Mouse (Mus musculus) heart, adult 11 months (tissue): ENCODE results near the gene Defb23.

ENCODE experiments used
- DNase-seq: peaks from one replicate; pipeline ENCODE4 v3.0.0; 2022

Gene Defb23

GRCm38 (mm10) chr2:152436983-152437860 lies 27.2 kb downstream of the Defb23 start:
- peak; percentile 96 for DNase-seq

GRCm38 (mm10) chr2:152436405-152436901 lies 28.0 kb downstream of the Defb23 start:
- peak; percentile 96 for DNase-seq

- DNase-seq, result peak; percentile 63
These were observed 35.9 kb downstream of the Defb23 start for GRCm38 (mm10) chr2:152428481-152428880.

- DNase-seq, result no peak
These were observed 36.9 kb downstream of the Defb23 start for GRCm38 (mm10) chr2:152427493-152427892.

- no peak for DNase-seq
These were observed 48.6 kb downstream of the Defb23 start for GRCm38 (mm10) chr2:152415786-152416185.

DNA sequence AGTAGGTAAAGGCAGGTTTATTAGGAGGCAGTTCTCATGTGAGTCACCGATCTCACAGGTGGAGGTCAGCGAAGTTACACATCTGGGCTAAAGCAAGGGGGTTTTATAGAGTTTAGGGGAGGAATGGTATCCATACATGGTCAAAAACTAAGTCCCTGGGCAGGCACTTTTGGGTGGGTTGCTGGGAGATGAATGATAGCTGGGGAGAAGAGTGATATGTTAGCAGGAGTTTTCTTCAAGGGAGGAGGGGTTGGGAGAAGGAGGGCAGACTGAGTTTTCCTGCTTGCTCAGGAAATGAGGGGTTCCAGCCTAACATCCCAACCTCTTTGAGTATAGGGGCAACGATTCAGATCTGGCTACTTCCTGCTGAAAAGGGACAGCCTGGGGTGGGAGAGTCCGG lies 49.1 kb downstream of the Defb23 start, which contains the start of gene 6820408C15Rik:
Gene 6820408C15Rik, plus strand, starts transcription at position 301 of the 400 bp plus-strand sequence.
- DNase-seq, result no peak

DNA sequence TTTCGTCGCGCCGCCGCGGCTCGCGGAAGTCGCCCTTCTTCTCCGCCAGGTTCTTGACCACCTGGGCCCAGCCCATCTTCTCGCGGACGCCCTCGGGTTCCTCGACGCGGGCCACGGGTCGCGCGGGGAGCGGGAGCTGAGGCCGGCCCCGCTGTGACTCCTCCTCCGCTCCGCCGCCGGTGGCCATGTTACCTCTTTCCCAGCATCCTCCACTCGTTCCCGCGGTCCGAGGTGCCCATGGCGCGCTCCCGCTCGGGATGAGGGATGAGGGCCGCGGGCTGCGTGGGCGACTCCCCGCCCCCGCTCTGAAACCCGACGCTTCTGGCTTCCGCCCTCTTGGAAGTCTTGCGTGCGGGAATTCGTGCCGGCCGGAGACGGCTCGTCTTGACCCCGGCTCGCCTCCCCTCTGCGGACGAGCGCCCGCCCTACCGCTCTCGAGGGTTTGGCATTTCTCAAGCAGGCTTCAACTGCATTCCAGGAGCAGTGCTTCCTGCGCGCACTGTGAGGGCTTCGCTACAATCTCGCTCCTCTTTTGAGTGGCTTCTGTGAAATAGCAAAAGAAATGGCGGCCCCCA lies 49.7 kb downstream of the Defb23 start, which contains the start of gene Zcchc3:
Gene Zcchc3, minus strand, starts transcription at position 437 of the 575 bp plus-strand sequence.
- peak; percentile 99 for DNase-seq

GRCm38 (mm10) chr2:152413765-152414584 lies 50.4 kb downstream of the Defb23 start:
- peak; percentile 93 for DNase-seq

GRCm38 (mm10) chr2:152413158-152413764 lies 51.2 kb downstream of the Defb23 start:
- DNase-seq, result no peak

DNA sequence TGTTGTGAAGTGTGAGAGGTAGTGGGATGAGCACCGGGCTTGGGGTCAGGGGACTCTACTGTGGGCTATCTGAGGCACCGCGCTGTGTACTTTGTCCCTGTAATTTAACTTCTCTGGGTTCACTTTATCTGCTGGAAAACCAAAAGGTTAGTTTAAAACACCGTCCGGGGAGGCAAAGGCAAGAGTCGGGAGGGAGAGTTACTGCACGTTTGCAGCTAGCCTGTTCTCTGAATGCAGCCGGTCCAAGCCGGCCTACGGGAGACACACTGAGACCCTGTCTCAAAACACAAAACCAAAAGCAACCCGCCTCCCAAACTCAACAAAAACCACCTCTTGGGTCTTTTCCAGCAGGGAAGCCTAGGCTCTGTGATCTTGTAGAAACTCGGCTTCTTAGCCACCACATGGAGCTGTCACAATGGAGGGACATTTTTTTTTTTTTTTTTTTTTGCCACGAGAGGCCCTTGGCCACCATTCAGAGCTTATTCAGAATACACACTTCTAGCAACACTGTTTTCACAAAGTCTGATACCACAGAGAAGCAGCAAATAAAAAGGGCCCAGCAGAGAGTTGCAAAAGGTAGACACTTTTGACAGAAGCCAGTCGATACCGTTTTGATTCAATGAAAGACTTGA lies 51.8 kb downstream of the Defb23 start:
- DNase-seq, result peak; percentile 87

GRCm38 (mm10) chr2:152411471-152411870 lies 52.9 kb downstream of the Defb23 start:
- DNase-seq, result peak; percentile 93

DNA sequence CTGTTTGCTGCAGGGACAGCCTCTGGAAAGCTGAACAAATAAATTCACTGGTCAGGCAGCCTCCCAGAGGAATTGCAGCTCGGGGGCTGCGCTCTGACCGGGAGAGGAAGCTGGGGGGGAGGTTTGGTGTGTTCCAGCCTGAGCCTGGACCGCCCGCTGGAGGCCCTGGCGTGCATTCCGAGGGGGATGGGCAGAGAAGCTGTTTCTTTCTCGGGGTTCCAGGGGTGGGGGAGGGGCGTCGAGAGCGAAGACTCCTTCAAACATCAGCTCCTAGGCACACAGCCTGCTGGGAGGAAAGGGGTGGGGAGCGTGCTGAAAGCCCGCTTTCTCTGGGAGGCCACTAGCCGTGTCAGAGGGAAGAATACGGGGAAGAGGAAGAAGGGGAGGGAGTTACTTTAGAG lies 53.4 kb downstream of the Defb23 start:
- DNase-seq, result peak; percentile 99

DNA sequence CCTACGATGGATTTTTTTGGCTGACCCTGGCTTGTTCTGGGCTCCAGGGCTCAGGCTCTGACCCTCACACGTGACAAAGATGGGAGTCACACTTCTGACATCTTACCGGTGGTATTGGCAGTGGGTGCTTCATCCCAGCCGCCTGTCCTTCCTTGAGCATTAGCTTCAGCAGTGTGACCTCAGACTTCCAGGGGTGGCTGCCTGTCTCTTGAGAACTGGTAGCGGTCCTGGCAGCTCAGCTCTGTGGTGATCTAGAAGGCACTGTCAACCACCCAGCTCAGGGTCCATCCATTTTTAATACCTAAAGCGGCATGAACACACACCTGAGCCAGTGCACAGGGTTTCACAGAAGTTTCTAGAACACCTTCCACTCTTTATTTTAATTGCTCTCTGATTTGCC lies 54.6 kb downstream of the Defb23 start:
- peak; percentile 90 for DNase-seq
